Mouse (Mus musculus) cerebellum, adult 18-20 months (tissue): Measurements from ENCODE around the gene Cideb.

Experiments used
- DNase-seq, 2 experiments: peaks; one replicate each; pipeline ENCODE4 v3.0.0; 2021

Gene Cideb

GRCm38 (mm10) chr14:55758363-55758784 lies at the start of gene Cideb:
Gene Cideb, minus strand, starts transcription at chr14:55758458.
- peak; percentile 42 to 49 for DNase-seq

- DNase-seq: no peak
These were observed 37.3 kb upstream of the Cideb start for GRCm38 (mm10) chr14:55795380-55796163.

- no peak for DNase-seq
These were observed 35.7 kb upstream of the Cideb start for GRCm38 (mm10) chr14:55793946-55794345.

DNA sequence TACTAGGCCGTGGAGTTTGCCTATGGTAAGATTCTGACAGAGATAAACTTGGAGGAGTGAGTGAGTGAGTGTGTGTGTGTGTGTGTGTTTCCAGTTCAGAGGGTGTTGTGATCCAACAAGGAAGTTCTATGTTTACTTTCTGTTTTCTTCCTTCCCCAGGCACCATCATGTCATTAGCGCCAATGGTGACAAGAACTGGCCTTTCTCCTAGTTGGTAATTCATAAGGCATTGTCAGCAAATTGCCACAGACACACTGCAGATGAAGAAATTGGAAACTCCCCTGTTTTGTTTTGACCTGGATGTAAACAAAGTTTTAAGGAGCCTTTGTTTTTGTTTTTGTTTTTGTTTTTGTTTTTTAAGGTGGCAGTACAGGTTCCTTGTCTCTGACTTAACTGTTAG lies 35.2 kb upstream of the Cideb start:
- no peak for DNase-seq

GRCm38 (mm10) chr14:55788256-55789050 lies 30.2 kb upstream of the Cideb start, which contains the start of gene Ripk3:
Gene Ripk3, minus strand, starts transcription at chr14:55788865.
- DNase-seq: no peak

- no peak for DNase-seq
These were observed 29.5 kb upstream of the Cideb start for GRCm38 (mm10) chr14:55787731-55788130.

DNA sequence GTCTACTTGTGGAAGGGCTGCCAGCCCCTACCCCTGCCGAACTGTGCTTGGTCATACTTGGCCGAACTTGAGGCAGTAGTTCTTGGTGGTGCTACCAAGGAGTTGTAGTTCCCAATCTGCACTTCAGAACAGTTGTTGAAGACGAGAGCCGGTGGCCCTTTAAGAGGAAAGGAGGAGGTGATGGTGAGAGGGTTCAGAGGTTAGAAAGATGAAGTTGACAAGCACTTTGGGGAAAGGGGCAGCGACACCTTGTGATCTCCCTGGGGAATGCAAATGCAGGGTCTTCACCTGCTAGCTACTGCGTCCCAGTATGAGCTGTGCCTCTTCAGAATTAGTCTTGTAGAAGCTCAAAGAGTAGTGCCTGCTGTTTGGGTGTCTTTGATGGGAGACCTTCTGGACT lies 26.9 kb upstream of the Cideb start:
- no peak for DNase-seq

DNA sequence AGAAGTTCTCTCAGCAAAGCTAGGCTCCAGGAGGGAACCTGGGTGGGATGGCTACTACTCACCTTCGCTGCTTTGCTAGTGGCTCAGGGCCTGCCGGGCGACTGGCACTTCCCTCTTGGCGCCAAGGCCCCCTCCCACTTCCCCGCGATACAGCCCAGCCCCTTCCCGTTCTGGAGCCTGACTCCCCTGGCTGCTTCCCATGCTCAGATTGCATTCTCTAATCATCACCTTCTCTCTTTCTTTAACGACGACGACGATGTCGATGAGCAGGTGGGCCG lies 25.6 kb upstream of the Cideb start, which contains the start of gene Adcy4:
Gene Adcy4 (minus strand): TSS at position 138 of the 278 bp plus-strand sequence.
- DNase-seq: no peak

DNA sequence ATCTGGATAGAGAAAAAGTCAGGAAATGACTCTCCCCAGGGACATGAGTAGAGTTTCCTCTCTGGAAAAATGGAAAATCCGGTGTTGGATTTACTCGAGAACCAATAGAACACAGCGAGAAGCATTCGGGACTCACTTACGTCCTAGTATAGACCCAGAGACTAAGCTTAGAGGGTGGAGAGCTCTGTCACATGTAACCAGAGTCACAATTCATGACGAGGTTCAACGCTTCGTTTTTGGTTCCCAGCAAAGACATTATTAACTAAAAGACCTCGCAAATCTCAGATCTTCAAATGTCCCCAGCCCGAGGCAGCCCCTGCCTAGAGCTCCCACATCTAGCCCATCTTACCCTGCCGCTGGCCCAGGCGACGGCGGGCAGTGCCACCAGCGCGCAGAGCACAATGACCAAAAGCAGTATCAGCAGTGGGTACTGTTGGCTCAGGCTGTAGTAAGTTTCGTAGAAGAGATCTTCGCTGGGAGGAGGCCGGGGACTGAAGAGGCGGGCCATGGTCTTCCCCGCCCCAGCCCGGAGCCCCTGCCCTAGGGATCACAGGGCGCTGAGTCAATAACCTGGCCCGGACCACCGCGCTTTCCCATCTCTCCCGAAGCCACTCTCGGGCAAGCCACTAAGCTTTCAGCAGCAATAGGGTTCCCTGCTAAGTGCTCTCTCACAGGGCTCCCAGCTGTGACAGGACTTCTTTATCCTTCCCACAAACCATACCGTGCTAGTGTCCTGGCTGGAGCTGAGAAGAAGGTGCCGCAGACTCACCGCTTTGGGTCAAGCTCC lies 25.1 kb upstream of the Cideb start:
- no peak for DNase-seq

GRCm38 (mm10) chr14:55782361-55782960 lies 24.2 kb upstream of the Cideb start:
- no peak for DNase-seq

- peak; percentile 67 to 69 for DNase-seq
These were observed 23.1 kb upstream of the Cideb start for GRCm38 (mm10) chr14:55781310-55781709.

GRCm38 (mm10) chr14:55780736-55781135 lies 22.5 kb upstream of the Cideb start:
- no peak for DNase-seq

- DNase-seq: no peak
These were observed 21.4 kb upstream of the Cideb start for GRCm38 (mm10) chr14:55779656-55780055.

- no peak for DNase-seq
These were observed 20.4 kb upstream of the Cideb start for GRCm38 (mm10) chr14:55778686-55779085.

DNA sequence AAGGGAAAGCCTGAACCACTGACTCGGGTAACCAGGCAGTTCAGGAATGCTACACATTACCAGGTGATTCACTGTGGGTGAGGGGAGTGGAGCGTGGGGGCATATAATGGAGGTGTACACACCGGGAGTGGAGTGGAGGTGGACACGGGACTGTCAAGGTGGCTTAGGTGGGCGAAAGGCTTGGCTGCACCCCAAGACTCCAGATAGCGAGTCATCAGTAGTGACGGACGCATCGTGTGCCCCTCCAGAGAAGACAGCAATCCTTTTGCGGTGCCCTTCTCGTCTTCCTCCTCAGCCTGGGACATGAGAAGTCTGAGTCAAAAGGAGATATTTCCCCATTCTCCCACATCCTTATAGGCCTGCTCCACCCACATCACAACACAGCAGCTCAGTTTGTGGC lies 19.5 kb upstream of the Cideb start:
- no peak for DNase-seq

- DNase-seq: no peak
These were observed 18.9 kb upstream of the Cideb start for GRCm38 (mm10) chr14:55777176-55777575.

- no peak for DNase-seq
These were observed 18.5 kb upstream of the Cideb start for GRCm38 (mm10) chr14:55776711-55777110.

DNA sequence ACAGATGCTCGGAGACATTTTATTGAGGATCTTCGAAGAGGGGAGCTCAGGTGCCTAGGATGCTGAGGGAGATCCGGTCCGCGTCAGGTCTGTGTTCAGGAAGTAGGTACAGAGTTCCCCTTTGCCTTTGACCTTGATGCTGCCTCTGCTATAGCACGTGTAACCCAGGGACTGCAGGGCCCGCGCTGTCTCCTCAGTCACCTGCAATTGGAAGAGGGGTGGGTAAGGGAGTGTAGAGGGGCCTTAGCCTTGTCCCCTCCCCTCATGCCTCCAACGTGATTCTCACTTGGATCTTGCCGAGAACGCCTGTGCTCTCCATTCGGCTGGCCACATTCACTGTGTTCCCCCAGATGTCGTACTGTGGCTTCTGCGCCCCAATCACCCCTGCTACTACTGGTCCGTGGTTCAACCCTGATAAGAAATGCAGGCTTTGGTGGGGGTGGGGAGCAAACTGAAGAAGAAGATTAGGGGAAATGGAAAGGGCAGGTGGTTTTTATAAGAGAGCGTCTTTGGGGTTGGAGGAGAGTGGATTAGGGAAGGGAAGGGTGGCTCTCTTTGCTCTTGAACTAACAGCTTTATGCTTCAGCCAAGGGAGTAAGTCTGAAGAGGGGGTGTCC lies 10.9 kb upstream of the Cideb start:
- DNase-seq: no peak

DNA sequence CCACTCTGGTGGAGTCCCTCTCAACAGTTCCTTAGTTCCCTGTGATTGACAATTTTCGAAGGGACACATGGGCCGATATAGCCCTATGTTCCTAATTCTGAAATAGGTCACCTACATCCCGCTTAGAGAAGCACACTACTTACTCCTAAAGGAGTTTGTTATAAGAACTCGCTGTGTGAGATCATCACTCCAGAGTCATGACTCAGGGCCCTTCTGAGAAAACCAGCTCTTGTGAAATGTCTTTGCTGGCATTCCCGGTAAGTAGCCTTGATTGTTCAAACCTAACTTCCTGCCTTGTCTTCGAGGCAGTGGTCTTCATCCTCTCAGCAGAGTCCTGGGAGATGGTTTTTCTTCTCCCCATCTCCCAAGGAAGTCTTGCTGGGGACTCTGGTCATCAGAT lies 10.3 kb upstream of the Cideb start:
- DNase-seq: no peak

DNA sequence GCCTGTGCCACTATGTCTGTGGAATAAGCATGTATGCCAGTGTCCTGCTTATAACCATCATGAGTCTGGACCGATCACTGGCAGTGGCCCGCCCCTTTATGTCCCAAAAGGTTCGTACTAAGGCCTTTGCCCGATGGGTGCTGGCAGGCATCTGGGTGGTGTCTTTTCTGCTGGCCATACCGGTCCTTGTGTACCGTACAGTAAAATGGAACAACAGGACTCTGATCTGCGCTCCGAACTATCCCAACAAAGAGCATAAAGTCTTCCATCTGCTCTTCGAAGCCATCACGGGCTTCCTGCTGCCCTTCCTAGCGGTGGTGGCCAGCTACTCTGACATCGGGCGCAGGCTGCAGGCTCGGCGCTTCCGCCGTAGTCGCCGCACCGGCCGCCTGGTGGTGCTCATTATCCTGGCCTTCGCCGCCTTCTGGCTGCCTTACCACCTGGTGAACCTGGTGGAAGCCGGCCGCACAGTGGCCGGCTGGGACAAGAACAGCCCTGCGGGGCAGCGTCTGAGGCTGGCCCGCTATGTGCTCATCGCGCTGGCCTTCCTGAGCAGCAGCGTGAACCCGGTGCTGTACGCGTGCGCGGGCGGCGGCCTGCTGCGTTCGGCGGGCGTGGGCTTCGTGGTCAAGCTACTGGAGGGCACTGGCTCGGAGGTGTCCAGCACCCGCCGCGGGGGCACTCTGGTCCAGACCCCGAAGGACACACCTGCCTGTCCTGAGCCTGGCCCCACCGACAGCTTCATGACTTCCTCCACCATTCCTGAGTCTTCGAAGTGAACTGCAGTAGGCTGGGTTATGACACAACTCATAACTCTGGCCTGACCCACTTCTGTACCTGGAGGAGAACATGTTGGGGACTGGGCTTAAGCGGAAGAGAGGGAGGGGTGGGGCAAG lies 9.5 kb upstream of the Cideb start:
- DNase-seq: peak; percentile 82 to 83

DNA sequence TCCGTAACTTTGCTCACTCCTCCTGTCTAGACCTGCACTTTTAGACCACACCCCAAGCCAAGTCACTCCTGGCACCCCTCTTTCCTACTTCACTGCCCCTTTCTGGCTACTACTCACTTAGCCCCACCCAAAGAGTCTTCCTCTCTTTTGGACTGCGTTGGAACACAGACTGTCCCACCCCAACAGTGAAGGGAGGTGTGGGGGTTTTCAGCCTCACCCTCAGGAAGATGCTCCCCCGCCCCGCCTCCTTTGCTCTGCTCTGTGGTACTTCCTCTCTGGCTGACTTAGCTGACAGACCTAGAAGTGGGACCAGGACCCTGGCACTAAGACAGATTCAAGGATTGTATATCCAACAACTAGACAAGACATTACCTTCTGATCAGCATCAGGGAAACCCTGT lies 7.4 kb upstream of the Cideb start, which contains the start of gene Ltb4r1:
Gene Ltb4r1 (plus strand): TSS at position 267 of the 400 bp plus-strand sequence.
- DNase-seq: no peak
